Mouse (Mus musculus) liver, postnatal 0 days (tissue): ENCODE data around the gene Krt15.

Experiments used
- CTCF ChIP-seq: sonication (generic); IDR thresholded peaks from 2 replicates; pipeline ENCODE4 v1.5.1; 2016; ENCODE audit warnings: antibody characterized with exemption, low read depth
- EP300 ChIP-seq: IDR thresholded peaks from 2 replicates; pipeline ENCODE4 v1.6.1; 2016; ENCODE audit warnings: antibody characterized with exemption, low read depth, mild to moderate bottlenecking

DNA sequence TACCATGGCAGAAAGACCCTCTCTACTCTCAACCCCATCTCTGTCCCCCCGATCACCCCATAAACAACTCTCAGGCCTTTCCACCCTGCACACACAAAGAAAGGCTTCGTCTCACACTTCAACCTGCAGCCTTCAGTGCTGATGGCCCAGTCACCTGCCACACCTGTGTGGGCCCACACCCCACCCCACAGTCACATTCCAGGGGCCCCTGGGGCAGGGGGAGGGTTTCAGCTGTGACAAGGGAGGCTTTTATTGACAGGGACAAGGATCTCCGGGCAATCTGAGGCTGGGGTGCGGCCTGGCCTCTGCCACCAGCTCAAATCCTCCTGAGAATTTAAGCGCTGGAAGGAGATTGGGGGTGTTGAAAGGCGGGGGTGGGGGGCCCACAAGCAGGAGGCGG, 3.1 kb upstream of the Krt15 start:
- TF ChIP-seq CTCF (no peak), EP300 (no peak)
